Mouse (Mus musculus) stomach, embryonic 14.5 days (tissue): Measurements from ENCODE around the gene Lats1. TPM values are rescaled to one million over a fixed set of nuclear protein-coding genes. Genes with fewer than 3 reads are reported as not detected.
A peak's percentile ranks its signal among the peaks of the same experiment; 100 is the strongest.

Experiments
- ATAC-seq: fragments of 200-750 bp; cut with Nextera tagmentation; 2 replicates; pipeline ENCODE4 v1.8.0; 2017; ENCODE audit warnings: low read depth, moderate TSS enrichment; ENCODE audit not compliant: insufficient number of reproducible peaks, insufficient read depth, low FRiP score
- H3K27ac ChIP-seq: fragments of 300-500 bp; sonication (generic); 2 replicates; pipeline ENCODE4 v1.5.1; 2014; ENCODE audit warnings: mild to moderate bottlenecking, low read length, moderate library complexity, mixed read lengths
- H3K27me3 ChIP-seq: fragments of 300-500 bp; sonication (generic); 2 replicates; pipeline ENCODE4 v1.6.1; 2014; ENCODE audit warnings: low read length, control low read depth, mixed read lengths; ENCODE audit not compliant: control insufficient read depth, insufficient read depth
- H3K36me3 ChIP-seq: fragments of 300-500 bp; sonication (generic); 2 replicates; pipeline ENCODE4 v1.6.1; 2014; ENCODE audit warnings: mild to moderate bottlenecking, control low read depth, low read length, moderate library complexity, mixed read lengths; ENCODE audit not compliant: control insufficient read depth, insufficient read depth
- H3K4me1 ChIP-seq: fragments of 300-500 bp; sonication (generic); 2 replicates; pipeline ENCODE4 v1.6.1; 2014; ENCODE audit warnings: low read length, control low read depth, mixed read lengths; ENCODE audit not compliant: control insufficient read depth, insufficient read depth
- H3K4me2 ChIP-seq: fragments of 300-500 bp; sonication (generic); replicated peaks from 2 replicates; pipeline ENCODE4 v1.6.1; 2014; ENCODE audit warnings: low read depth, low read length, control low read depth
- H3K4me3 ChIP-seq: fragments of 300-500 bp; sonication (generic); 2 replicates; pipeline ENCODE4 v1.5.1; 2014; ENCODE audit warnings: low read depth, low read length, control low read depth
- H3K9ac ChIP-seq: fragments of 300-500 bp; sonication (generic); replicated peaks from 2 replicates; pipeline ENCODE4 v1.6.1; 2014; ENCODE audit warnings: low read depth, mild to moderate bottlenecking, control low read depth, low read length, moderate library complexity, mixed read lengths
- H3K9me3 ChIP-seq: fragments of 300-500 bp; sonication (generic); 2 replicates; pipeline ENCODE4 v1.6.1; 2016; ENCODE audit warnings: low read depth, low read length, control low read depth; ENCODE audit not compliant: control insufficient read depth
- WGBS: fragments of 180-500 bp; shearing (Covaris S2); extraction: QIAGEN DNeasy Blood & Tissue Kit; methylation state at CpG from one replicate; pipeline ENCODE4 v1.1.7; 2014; 5-methylcytosine and 5-hydroxymethylcytosine counted together
- polyA plus RNA-seq: library from polyadenylated mRNA; unstranded; fragments of >200 nt; fragmentation: Nextera tagmentation; extraction: Ambion mirVana; gene quantifications from 2 replicates; pipeline ENCODE4 v1.2.1, GENCODE M21; 2014

Lats1 gene
- polyA plus RNA-seq: 16.8 and 19.5 TPM in 2 replicates

DNA sequence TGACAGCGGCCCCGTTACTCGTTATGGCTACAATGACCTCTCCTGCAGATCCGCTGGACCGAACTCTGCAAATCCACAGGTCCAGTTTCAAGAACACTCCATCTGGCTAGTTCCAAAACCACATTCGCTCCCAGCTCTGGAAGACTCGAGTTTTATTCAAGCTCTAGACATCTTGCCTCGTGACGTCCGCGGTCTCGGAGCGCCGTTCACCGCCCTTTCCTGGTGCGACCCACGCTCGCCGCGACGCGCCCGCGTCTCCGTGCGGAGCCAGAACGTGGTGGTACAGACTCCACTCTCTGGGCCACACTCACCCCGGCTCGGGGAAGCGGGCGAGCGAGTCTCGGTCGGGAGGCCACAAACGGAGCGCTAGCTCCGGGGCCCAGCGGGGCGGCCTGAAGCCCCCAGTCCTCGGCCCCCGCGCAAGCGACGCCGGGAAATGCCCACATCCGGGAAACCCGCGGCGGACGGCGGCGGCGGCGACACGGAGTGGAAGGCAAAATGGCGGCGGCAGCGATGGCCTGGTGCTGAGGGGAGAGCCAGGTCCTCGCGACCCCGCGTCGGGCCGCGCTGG, at the start of gene Lats1, which contains the start of gene Pcmt1:
Gene Lats1, plus strand, starts transcription at position 484 of the 571 bp plus-strand sequence.
Gene Pcmt1, minus strand, starts transcription at position 406 of the 571 bp plus-strand sequence.
- WGBS: under 1% methylated on average over 55 of the region's 65 CpGs
- peak; percentile 89 for ATAC-seq

DNA sequence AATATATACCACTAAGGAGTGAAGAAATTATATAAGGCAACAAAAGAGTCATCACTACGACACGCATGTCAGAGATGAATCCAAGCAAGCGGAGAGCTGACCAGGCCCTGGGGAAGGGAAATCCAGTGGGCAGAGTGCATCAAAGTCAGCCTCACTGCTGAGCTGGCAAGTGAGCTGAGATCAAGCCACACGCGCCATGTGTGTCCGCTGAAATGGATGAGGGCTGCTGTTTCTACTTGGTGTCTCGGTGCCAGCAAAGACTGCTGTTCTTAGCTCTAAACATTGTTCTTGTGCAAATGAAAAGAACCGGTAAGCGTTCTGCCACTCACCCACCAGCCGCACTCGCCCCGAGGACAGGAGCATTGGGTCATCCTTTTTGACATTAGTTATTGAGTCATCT, 40.6 kb upstream of the Lats1 start:
- no peak for ATAC-seq
- Histone ChIP-seq H3K9me3 (no peaks in the 10 kb centered on the region), H3K9ac (no peak overlapping the region), H3K27me3 (no peaks in the 10 kb centered on the region), H3K4me1 (no peaks in the 10 kb centered on the region), H3K36me3 (peaks cover 41% of the 10 kb centered on the region), H3K4me2 (no peak overlapping the region), H3K27ac (no peak overlapping the region), H3K4me3 (no peak overlapping the region)
- 96% methylated on average over 12 of the region's 12 CpGs for WGBS

More for the DNA sequence above, at the start of gene Lats1, which contains the start of gene Pcmt1:
- no peaks in the 10 kb centered on the region for H3K9me3 ChIP-seq
- peak within 1 kb of the TSS; percentile 98 for H3K9ac ChIP-seq
- peak within 1 kb of the TSS; percentile 98 for H3K27ac ChIP-seq
- H3K36me3 ChIP-seq: peaks cover 22% of the 10 kb centered on the region
- H3K4me3 ChIP-seq: peak within 1 kb of the TSS; percentile 80
- H3K27me3 ChIP-seq: no peaks in the 10 kb centered on the region
- peak within 1 kb of the TSS; percentile 80 for H3K4me2 ChIP-seq
- H3K4me1 ChIP-seq: peaks cover 22% of the 10 kb centered on the region

DNA sequence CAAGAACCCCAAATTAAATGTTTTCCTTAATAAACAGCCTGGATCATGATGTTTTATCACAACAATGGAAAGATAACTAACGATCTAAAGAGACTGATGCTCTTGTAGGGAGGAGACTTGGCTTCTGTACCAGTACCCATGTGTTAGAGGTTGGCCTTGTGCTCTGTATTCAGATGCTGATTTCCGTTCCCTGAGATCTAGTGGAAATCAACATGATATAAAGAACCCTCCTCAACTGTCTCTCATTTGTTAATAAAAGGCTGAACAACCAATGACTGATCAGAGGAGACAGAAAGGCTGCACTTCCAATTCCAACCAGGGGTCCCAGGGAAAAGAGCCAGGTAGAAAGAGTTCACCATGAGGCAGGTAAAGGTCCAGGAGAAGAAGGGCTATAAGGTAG, 35.1 kb upstream of the Lats1 start:
- H3K4me2 ChIP-seq: no peak overlapping the region

DNA sequence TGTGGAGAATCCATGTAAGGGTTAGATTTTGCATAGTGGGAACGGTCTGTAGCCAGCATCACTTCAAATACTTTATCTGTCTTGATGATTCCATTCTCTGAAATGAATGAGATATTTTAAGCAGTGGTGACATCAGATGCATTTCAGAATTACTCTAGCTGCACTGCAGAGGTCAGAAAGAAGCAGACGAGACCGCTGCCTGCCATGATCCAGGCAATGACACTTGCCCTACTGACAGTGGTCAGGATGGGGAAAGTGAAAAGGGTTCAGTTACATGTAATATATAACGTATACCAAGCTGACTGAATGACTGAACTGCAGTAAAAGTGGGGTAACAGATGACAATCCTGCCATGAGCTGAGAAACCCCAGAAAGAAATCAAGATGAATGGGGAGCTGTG, 32.0 kb upstream of the Lats1 start:
- WGBS: 84% methylated on average over 4 of the region's 4 CpGs
- ATAC-seq: no peak
- H3K27me3 ChIP-seq: no peaks in the 10 kb centered on the region
- H3K36me3 ChIP-seq: peaks cover 27% of the 10 kb centered on the region
- no peaks in the 10 kb centered on the region for H3K4me1 ChIP-seq
- no peak overlapping the region for H3K9ac ChIP-seq
- no peak overlapping the region for H3K27ac ChIP-seq
- no peak overlapping the region for H3K4me2 ChIP-seq
- no peaks in the 10 kb centered on the region for H3K9me3 ChIP-seq
- no peak overlapping the region for H3K4me3 ChIP-seq

More for the DNA sequence above, 35.1 kb upstream of the Lats1 start:
- no peaks in the 10 kb centered on the region for H3K27me3 ChIP-seq
- peaks cover 40% of the 10 kb centered on the region for H3K36me3 ChIP-seq
- H3K9me3 ChIP-seq: no peaks in the 10 kb centered on the region
- H3K9ac ChIP-seq: no peak overlapping the region
- H3K4me3 ChIP-seq: no peak overlapping the region
- H3K27ac ChIP-seq: no peak overlapping the region
- ATAC-seq: no peak
- no peaks in the 10 kb centered on the region for H3K4me1 ChIP-seq
- WGBS: 87% methylated on average over 2 of the region's 2 CpGs

DNA sequence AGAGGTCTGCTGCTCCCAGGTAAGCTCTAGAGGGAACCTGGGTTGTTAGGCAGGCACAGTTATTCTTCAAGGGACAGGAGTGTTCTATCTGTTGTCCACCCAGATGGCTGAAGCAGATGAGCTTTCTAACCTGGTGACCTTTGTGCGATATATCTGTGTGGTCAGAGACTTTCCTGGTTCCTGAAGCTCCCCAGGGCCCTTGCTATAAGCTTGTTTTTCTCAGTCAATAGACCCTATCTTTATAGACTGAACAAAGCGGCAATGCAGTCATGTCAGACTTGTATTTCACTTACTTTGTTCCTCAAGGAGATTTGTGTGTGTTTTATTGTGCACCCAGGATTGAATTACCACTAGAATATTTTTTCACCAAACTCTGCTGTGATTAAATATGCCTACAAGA, 30.0 kb upstream of the Lats1 start:
- H3K4me2 ChIP-seq: no peak overlapping the region
- no peaks in the 10 kb centered on the region for H3K27me3 ChIP-seq
- H3K27ac ChIP-seq: no peak overlapping the region
- no peak overlapping the region for H3K4me3 ChIP-seq
- H3K9ac ChIP-seq: no peak overlapping the region
- no peaks in the 10 kb centered on the region for H3K9me3 ChIP-seq
- peaks cover 19% of the 10 kb centered on the region; the same call in 1 of the 2 replicates for H3K36me3 ChIP-seq
- ATAC-seq: no peak
- WGBS: 94% methylated on average over 2 of the region's 2 CpGs
- H3K4me1 ChIP-seq: no peaks in the 10 kb centered on the region

DNA sequence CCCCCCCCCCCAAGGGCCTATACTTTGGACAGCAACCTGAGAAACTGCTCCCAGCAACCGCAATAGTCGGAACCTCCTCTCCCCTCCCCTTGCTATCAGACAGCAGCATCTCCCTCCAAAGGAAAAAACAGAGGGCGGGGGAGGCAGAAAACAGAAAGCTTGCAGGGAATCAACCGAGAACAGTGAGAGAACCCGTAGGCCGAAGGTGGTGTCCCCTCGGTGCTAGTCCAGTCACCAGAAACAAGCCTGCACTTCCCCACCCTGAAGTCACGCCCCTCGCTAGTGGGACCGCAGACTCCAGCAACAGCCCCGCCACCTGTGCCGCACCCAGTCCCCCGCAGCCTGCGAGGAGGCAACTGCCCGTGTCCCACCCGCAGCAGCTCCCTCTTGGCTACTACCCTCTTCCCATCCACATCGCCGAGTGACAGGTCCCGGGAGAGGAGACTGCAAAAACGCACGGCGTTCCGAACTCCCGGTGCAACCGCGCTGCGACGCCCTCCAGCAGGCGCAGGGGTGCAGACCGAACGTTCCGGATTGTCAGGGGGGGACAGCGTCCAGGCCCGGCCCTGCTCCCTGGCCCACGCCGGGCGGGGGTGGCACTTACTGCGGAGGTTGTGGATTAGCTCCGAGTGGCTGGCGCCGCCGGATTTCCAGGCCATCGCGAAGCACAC, 18.4 kb upstream of the Lats1 start:
- ATAC-seq: peak; percentile 73
- peak overlapping the region; percentile 73 for H3K4me2 ChIP-seq
- peak overlapping the region; percentile 82 for H3K27ac ChIP-seq
- H3K36me3 ChIP-seq: no peaks in the 10 kb centered on the region
- H3K27me3 ChIP-seq: no peaks in the 10 kb centered on the region
- under 1% methylated on average over 44 of the region's 44 CpGs for WGBS
- peak overlapping the region; percentile 89 for H3K9ac ChIP-seq
- no peaks in the 10 kb centered on the region; the same call in 1 of the 2 replicates for H3K4me1 ChIP-seq
- no peaks in the 10 kb centered on the region for H3K9me3 ChIP-seq
- peak overlapping the region; percentile 72 for H3K4me3 ChIP-seq

DNA sequence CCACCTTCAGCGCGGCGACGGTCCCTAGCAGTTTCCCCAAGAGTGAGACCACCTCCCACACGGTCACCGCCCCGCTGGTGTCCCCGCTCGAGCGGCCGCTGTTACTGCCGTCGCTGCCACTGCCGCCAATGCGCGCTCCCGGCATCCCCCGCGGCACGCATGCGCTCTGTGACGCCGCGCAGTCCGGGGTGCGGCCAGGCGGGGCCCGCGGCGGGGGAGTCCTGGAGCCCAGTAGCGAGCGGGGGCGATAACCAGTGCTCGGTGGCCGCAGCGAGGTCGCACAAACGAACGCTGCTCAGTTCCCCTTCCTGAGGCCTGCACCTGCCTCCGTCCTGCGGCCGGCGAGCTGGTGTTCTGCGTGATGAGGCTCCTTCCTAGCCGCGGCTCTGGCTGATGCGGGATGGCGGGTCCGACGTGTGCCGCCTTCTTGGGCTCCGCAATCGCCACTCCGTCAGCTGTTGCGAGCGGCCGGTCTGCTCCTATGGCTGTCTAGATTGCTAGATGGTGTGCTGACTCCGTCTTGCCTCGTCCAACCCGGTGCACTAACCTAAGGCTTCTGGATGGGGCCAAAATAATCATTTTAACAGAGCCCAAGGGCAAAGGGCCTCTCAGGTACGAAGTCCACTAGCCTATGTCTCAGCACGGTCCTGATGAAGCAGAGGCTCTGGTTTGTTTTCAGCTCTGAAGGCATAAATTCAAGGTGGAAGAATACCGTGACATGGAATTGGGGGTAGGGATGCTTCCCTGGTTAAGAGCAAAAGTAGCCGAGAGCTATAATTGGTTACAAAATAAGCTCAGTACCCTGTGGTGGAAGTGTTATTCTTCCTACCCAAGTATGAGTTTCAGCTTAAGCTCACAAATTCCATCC, 17.6 kb upstream of the Lats1 start:
- Histone ChIP-seq H3K9ac (peak overlapping the region; percentile 89), H3K27ac (peak overlapping the region; percentile 82), H3K9me3 (no peaks in the 10 kb centered on the region), H3K36me3 (no peaks in the 10 kb centered on the region), H3K4me3 (peak overlapping the region; percentile 72), H3K4me1 (no peaks in the 10 kb centered on the region; the same call in 1 of the 2 replicates), H3K4me2 (peak overlapping the region; percentile 73), H3K27me3 (no peaks in the 10 kb centered on the region)
- ATAC-seq: peak; percentile 91
- under 1% methylated on average over 64 of the region's 64 CpGs for WGBS

DNA sequence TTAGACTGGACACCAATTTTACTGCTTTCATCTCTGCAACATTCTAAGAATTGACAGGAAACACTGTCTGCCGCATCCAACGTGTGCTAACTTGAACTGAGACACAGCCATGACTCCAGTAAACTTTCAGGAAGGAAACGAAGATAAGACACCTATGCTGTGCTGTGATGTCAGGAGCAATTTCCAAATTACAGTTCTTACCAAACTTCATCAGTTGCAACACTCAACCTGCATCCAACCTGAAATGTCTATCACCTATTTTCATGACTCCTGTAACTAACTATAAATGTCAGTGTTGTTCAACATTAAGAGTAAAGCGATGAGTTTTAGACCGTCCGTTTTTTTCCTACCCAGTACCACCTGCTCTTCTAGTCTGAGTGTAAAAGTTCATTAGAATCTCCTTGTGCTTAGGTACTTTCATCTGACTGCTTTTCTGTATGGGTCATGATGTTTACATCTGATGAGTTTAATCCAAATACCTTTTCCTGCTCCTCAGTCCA, 16.9 kb upstream of the Lats1 start:
- ATAC-seq: no peak
- Histone ChIP-seq H3K4me3 (peak overlapping the region; percentile 72), H3K36me3 (no peaks in the 10 kb centered on the region), H3K27me3 (no peaks in the 10 kb centered on the region), H3K9me3 (no peaks in the 10 kb centered on the region), H3K4me2 (peak overlapping the region; percentile 73), H3K4me1 (no peaks in the 10 kb centered on the region; the same call in 1 of the 2 replicates), H3K27ac (no peak overlapping the region), H3K9ac (no peak overlapping the region)
- 55% methylated on average over 6 of the region's 6 CpGs for WGBS
